Mouse (Mus musculus): ENCODE data around the gene Zfp54. TPM values are rescaled to one million over a fixed set of nuclear protein-coding genes. Genes with fewer than 3 reads are reported as not detected.
A peak's percentile ranks its signal among the peaks of the same experiment; 100 is the strongest.
"Not testable (repeated sequence)": the region's sequence is repeated elsewhere in the genome, so short reads cannot be mapped to it uniquely, and the experiment has no call there.

Gene Zfp54
- polyA plus RNA-seq, 1 experiment from 2014 or later: 4.1 TPM

DNA sequence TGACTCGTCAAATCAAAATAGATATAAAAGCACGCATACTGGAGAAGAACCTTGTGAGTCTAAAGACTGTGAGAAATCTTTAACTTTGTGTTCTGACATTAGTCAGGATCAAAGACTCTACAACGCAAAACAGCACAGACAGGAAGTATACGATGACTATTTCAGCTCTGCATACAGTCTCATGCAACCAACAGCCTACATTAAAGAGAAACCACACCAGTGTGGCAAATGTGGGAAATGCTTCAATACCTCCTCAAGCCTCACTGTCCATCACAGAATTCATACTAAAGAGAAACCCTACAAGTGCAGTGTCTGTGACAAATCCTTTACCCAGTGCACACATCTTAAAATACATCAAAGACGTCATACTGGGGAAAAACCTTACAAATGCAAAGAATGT, 40.5 kb downstream of the Zfp54 start:
- Histone ChIP-seq H3K4me1 (ENCODE audit: control insufficient read depth, insufficient read depth, low read length) (no peaks in the 10 kb centered on the region), H3K4me3 (ENCODE audit: low read depth, low read length) (no peak overlapping the region), H3K9ac (replicated peaks; ENCODE audit: low read length) (no peak overlapping the region), H3K27me3 (ENCODE audit: control insufficient read depth, insufficient read depth, low read length) (no peaks in the 10 kb centered on the region), H3K4me2 (ENCODE audit: low read depth, low read length) (no peak overlapping the region), H3K27ac (replicated peaks; ENCODE audit: low read depth, low read length) (no peak overlapping the region), H3K36me3 (replicated peaks; ENCODE audit: control insufficient read depth, insufficient read depth, low read depth, low read length) (no peaks in the 10 kb centered on the region), H3K9me3 (replicated peaks; ENCODE audit: control insufficient read depth, low read length) (no peaks in the 10 kb centered on the region)
- ATAC-seq (replicated peaks; ENCODE audit: insufficient number of reproducible peaks, low FRiP score, low TSS enrichment, low read depth): no peak
- no peak for DNase-seq (ENCODE audit: low spot score)
- WGBS: 93% methylated on average over 5 of the region's 5 CpGs

DNA sequence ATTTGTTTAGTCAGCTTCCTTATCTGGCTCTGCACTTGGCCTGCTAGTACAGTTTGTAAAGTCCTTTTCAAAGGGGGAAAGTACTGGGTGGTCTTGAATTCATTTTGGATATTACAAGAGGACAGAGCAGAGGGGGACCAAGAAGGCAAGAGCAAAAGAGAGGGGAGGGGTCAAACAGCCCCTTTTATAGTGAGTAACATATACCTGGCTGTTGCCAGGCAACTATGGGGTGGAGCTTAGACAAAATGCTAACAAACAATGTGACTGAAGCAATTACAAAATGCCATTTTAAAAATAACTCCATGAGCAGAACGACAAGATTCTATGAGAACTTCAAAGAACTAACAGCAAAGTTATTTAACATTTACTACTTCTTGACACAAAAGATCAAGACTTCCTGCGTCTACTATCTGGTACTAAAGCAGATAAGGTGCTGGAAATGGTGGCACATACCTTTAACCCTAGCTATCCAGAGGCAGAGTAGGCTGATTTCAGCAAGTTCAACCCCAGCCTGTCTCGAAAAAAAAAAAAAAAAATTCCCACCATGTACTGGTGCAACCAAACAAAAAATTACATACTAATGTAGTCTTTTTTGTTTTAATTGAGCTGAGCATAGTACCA, 49.1 kb downstream of the Zfp54 start:
- Histone ChIP-seq H3K4me3 (ENCODE audit: low read depth, low read length) (no peak overlapping the region), H3K4me2 (ENCODE audit: low read depth, low read length) (no peak overlapping the region), H3K9ac (replicated peaks; ENCODE audit: low read length) (no peak overlapping the region), H3K27me3 (ENCODE audit: control insufficient read depth, insufficient read depth, low read length) (no peaks in the 10 kb centered on the region), H3K9me3 (replicated peaks; ENCODE audit: control insufficient read depth, low read length) (no peaks in the 10 kb centered on the region), H3K27ac (replicated peaks; ENCODE audit: low read depth, low read length) (no peak overlapping the region), H3K4me1 (ENCODE audit: control insufficient read depth, insufficient read depth, low read length) (no peaks in the 10 kb centered on the region), H3K36me3 (replicated peaks; ENCODE audit: control insufficient read depth, insufficient read depth, low read depth, low read length) (no peaks in the 10 kb centered on the region)
- DNase-seq (ENCODE audit: low spot score): no peak
- WGBS: 72% methylated on average over 3 of the region's 3 CpGs
- ATAC-seq (replicated peaks; ENCODE audit: insufficient number of reproducible peaks, low FRiP score, low TSS enrichment, low read depth): no peak

DNA sequence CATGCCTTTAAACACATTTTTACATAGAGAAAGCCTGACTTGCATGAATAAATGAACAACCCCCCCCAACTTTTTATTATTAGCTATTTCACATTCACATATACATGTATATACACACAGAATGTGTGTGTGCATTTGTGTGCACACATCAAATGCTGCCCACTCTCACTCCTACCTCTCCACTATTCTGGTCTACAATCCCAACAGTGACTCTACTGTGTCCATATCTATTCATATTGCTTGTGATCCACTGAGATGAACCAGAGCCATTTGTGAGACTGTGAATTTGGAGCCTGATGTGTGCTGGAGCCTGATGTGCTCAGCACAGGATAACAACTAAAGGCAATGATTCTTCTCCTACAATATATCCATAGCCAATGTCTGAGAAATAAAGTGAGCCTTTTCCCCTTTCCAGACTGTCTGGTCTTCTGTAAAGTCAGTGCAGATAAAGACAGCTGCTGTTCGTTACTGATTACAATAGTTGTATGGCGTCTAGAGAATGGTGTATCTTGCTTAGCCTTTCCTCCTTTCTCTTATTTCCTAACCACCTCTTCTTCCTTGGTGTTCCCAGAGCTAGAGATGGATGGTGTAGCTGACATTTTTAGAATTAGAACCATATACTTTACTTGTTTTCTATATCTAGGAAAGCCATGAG, 49.8 kb downstream of the Zfp54 start:
- no peak for ATAC-seq (replicated peaks; ENCODE audit: insufficient number of reproducible peaks, low FRiP score, low TSS enrichment, low read depth)

DNA sequence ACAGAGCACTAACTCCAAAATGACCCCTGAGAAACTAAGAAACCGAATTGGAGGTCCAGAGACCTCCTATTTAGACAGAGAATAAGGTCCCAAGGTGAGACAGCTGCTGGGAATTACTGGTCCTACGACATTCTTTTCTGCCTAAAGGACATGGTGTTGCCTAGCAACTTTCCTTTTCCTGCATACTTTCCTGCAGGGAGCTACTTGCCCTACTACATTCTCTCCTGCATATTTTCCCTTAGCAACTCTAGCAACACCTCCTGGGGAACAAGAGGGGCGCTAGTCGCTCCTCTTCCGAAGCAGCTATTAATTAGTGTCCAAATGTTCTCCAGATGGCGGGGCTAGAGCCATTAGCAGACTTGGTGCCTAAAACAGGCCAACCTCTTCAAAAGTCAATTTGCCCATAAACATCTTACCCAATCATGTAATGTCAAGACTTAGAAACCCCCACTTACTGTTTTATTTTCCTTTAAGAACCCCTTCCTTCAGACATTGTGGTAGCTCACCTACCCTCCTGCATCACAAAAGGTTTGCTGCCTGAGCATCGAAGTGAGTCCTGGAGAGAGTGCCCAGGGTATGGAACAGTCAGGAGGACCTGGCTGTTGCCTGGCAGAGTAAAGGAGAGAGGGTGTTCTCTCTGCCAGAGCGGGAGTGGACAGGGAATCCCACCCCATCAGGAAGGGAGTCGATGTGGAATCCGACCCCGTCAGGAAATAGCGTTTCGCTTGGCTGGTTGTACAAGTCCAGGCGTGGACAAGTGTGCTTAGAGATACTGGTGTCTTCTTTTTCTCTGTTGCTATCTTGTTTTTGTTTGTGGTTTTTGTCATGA, 50.5 kb downstream of the Zfp54 start:
- H3K9ac ChIP-seq (replicated peaks; ENCODE audit: low read length): no peak overlapping the region
- H3K27me3 ChIP-seq (ENCODE audit: control insufficient read depth, insufficient read depth, low read length): no peaks in the 10 kb centered on the region
- H3K4me1 ChIP-seq (ENCODE audit: control insufficient read depth, insufficient read depth, low read length): no peaks in the 10 kb centered on the region
- WGBS: 18% methylated on average over 14 of the region's 14 CpGs
- H3K27ac ChIP-seq (replicated peaks; ENCODE audit: low read depth, low read length): no peak overlapping the region
- no peaks in the 10 kb centered on the region for H3K36me3 ChIP-seq (replicated peaks; ENCODE audit: control insufficient read depth, insufficient read depth, low read depth, low read length)
- H3K4me2 ChIP-seq (ENCODE audit: low read depth, low read length): no peak overlapping the region
- H3K4me3 ChIP-seq (ENCODE audit: low read depth, low read length): no peak overlapping the region
- peak; percentile 65; the same call in 1 of the 2 replicates for ATAC-seq (replicated peaks; ENCODE audit: insufficient number of reproducible peaks, low FRiP score, low TSS enrichment, low read depth)
- peak; percentile 71 for DNase-seq (ENCODE audit: low spot score)
- no peaks in the 10 kb centered on the region for H3K9me3 ChIP-seq (replicated peaks; ENCODE audit: control insufficient read depth, low read length)

More for the DNA sequence above, 49.8 kb downstream of the Zfp54 start:
- Histone ChIP-seq H3K36me3 (replicated peaks; ENCODE audit: control insufficient read depth, insufficient read depth, low read depth, low read length) (no peaks in the 10 kb centered on the region), H3K4me2 (ENCODE audit: low read depth, low read length) (no peak overlapping the region), H3K4me3 (ENCODE audit: low read depth, low read length) (no peak overlapping the region), H3K9ac (replicated peaks; ENCODE audit: low read length) (no peak overlapping the region), H3K27ac (replicated peaks; ENCODE audit: low read depth, low read length) (no peak overlapping the region), H3K4me1 (ENCODE audit: control insufficient read depth, insufficient read depth, low read length) (no peaks in the 10 kb centered on the region), H3K9me3 (replicated peaks; ENCODE audit: control insufficient read depth, low read length) (no peaks in the 10 kb centered on the region), H3K27me3 (ENCODE audit: control insufficient read depth, insufficient read depth, low read length) (no peaks in the 10 kb centered on the region)
- WGBS: 72% methylated on average over 2 of the region's 2 CpGs
- no peak for DNase-seq (ENCODE audit: low spot score)

DNA sequence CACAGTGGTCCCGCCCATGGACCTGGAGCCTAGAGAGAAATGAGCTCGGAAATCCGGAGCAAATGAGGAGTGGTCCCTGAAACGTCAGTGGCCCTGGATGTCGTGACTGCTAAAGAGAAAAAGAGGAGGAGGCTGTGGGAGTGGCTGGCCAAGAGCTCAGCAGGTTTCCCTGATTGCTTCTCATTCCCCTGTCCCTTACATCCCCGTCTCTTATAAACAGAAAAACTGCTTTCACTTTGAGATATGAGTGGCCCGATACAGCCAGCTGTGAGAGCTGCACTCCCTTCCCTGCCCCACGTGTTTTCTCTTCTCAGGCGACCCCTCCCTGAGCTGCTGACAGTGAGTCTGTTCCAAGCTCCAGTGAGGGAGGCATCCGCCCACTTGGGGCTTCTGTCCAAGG, 51.7 kb downstream of the Zfp54 start:
- H3K9ac ChIP-seq (replicated peaks; ENCODE audit: low read length); ATAC-seq (replicated peaks; ENCODE audit: insufficient number of reproducible peaks, low FRiP score, low TSS enrichment, low read depth); H3K27ac ChIP-seq (replicated peaks; ENCODE audit: low read depth, low read length); H3K36me3 ChIP-seq (replicated peaks; ENCODE audit: control insufficient read depth, insufficient read depth, low read depth, low read length); H3K4me1 ChIP-seq (ENCODE audit: control insufficient read depth, insufficient read depth, low read length); H3K4me2 ChIP-seq (ENCODE audit: low read depth, low read length); H3K27me3 ChIP-seq (ENCODE audit: control insufficient read depth, insufficient read depth, low read length); H3K9me3 ChIP-seq (replicated peaks; ENCODE audit: control insufficient read depth, low read length); H3K4me3 ChIP-seq (ENCODE audit: low read depth, low read length); DNase-seq (ENCODE audit: low spot score): not testable (repeated sequence)
- 21% methylated on average over 9 of the region's 10 CpGs for WGBS

DNA sequence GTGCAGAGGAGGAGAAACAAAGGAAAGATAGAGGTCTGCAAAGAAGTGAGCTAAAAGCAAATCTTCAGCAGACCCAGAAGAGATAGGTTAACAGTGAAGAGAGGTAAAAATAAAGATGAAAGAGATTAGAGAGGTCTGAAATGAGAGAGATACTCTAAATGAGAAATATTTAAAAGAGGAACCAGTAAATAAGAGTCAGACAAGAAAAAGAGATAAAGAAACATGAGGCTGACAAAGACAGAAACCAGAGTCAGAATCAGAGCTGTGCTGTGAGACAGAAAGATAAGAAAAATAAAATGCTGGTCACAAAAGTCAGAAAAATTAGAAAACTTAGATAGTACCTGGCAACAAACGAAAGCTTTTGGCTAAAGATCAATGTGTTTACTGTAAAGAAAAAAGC, 52.3 kb downstream of the Zfp54 start:
- WGBS: 100% methylated on average over 1 of the region's 1 CpGs

DNA sequence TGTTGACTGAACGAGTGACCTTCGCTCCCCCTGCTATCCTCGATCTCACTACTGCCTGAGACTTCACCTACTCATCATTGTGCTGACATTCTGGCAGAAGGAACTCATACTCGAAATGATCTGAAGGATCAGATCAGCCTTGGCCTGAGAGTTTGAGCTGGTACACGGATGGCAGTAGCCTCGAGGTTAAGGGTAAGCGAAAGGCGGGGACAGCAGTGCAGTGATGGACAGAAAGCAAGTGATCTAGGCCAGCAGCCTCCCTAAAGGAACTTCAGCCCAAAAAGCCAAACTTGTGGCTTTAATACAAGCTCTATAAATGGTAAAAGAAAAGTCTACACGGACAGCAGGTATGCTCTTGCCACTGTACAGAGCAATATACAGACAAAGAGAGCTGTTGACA, 53.3 kb downstream of the Zfp54 start:
- H3K27me3 ChIP-seq (ENCODE audit: control insufficient read depth, insufficient read depth, low read length); H3K4me2 ChIP-seq (ENCODE audit: low read depth, low read length); H3K9ac ChIP-seq (replicated peaks; ENCODE audit: low read length); ATAC-seq (replicated peaks; ENCODE audit: insufficient number of reproducible peaks, low FRiP score, low TSS enrichment, low read depth); H3K4me1 ChIP-seq (ENCODE audit: control insufficient read depth, insufficient read depth, low read length); H3K9me3 ChIP-seq (replicated peaks; ENCODE audit: control insufficient read depth, low read length); H3K27ac ChIP-seq (replicated peaks; ENCODE audit: low read depth, low read length); DNase-seq (ENCODE audit: low spot score); H3K4me3 ChIP-seq (ENCODE audit: low read depth, low read length); H3K36me3 ChIP-seq (replicated peaks; ENCODE audit: control insufficient read depth, insufficient read depth, low read depth, low read length): not testable (repeated sequence)
- 91% methylated on average over 4 of the region's 9 CpGs for WGBS

More for the DNA sequence above, 52.3 kb downstream of the Zfp54 start:
- H3K4me2 ChIP-seq (ENCODE audit: low read depth, low read length); H3K27ac ChIP-seq (replicated peaks; ENCODE audit: low read depth, low read length); H3K36me3 ChIP-seq (replicated peaks; ENCODE audit: control insufficient read depth, insufficient read depth, low read depth, low read length); H3K4me3 ChIP-seq (ENCODE audit: low read depth, low read length); ATAC-seq (replicated peaks; ENCODE audit: insufficient number of reproducible peaks, low FRiP score, low TSS enrichment, low read depth); H3K9ac ChIP-seq (replicated peaks; ENCODE audit: low read length); DNase-seq (ENCODE audit: low spot score); H3K27me3 ChIP-seq (ENCODE audit: control insufficient read depth, insufficient read depth, low read length); H3K4me1 ChIP-seq (ENCODE audit: control insufficient read depth, insufficient read depth, low read length); H3K9me3 ChIP-seq (replicated peaks; ENCODE audit: control insufficient read depth, low read length): not testable (repeated sequence)

Data from embryonic facial prominence, embryonic 11.5 days (tissue).